Mouse (Mus musculus): ENCODE results near the gene Rps28. TPM values are rescaled to one million over a fixed set of nuclear protein-coding genes. Genes with fewer than 3 reads are reported as not detected.
A peak's percentile ranks its signal among the peaks of the same experiment; 100 is the strongest.

Rps28 gene
- polyA plus RNA-seq, 1 experiment from 2014 or later = 875 TPM

DNA sequence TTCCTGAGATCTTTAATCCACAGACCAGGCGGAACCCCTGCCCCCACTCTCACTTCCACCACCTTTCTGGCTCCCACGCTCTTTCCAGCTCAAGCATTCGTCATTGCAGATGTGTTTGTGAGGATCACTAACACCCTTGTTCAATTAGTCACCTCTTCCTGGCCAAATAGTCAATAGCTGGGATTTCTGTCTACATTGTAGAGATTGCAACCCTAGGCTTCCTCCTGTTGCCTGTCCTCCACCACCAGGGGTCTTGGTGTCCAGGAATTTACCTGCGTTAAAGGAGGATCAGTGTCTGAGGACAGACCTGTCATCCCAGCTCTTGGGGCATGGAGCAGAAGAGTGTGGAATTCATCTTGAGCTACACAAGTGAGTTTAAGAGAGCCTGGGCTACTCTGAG lies 42.3 kb downstream of the Rps28 start:
- Histone ChIP-seq H3K27me3 (no peaks in the 10 kb centered on the region), H3K36me3 (peaks cover 12% of the 10 kb centered on the region), H3K4me2 (replicated peaks) (peak overlapping the region; percentile 77), H3K27ac (peak overlapping the region; percentile 94; the same call in 1 of the 2 replicates), H3K4me1 (peaks cover 52% of the 10 kb centered on the region), H3K9ac (peak overlapping the region; percentile 62; the same call in 1 of the 2 replicates), H3K9me3 (no peaks in the 10 kb centered on the region), H3K4me3 (peak overlapping the region; percentile 51; the same call in 1 of the 2 replicates)
- WGBS = 47% methylated on average over 4 of the region's 4 CpGs
- no peak for ATAC-seq (ENCODE audit: insufficient number of reproducible peaks, insufficient read depth, low FRiP score, low TSS enrichment)

DNA sequence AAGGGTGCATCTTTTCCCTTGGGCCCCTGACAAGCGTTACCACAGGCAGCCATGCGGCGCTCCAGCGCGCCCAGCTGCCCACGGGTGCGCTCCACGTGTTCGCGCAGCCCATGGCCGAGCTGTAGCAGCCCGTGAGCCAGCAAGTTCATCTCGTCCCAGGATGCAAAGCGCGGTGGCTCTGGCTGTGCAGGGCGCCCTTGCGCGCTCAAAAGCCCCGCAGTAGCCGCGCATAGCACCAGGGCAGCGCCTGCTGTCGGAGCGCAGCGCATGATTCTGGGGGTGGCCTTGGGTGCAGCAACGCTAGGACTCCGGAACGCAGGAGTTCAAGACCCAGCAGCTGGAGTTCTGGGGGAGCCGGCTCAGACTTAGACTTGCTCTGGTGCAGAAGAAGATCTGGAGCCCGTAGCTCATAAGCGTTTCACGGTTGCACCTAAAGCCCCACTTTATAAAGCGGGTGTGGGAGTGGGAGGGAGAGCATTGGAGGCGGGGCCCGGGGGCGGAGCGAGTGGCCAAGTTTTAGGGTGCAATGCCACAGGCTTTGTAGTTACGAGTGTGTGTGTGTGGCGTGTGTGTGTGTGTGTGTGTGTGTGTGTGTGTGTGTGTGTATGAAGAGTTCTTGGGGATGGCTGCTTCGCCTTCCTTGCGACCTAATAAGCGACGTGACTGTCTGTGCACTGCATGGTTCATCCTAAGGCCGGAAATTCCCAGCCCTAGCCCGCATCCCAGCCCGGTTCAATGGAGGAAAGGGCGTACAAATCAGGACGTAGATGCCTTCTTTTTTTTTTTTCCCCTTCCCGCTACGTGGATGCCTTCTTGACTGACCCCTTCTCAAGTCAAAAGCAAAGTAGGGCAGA lies 43.0 kb downstream of the Rps28 start, which contains the start of gene Angptl4:
Gene Angptl4, minus strand, starts transcription at position 707 of the 854 bp plus-strand sequence.
- H3K9me3 ChIP-seq = no peaks in the 10 kb centered on the region
- peak within 1 kb of the TSS; percentile 94 for H3K27ac ChIP-seq
- H3K36me3 ChIP-seq = peaks cover 19% of the 10 kb centered on the region
- peak within 1 kb of the TSS; percentile 51 for H3K4me3 ChIP-seq
- H3K4me1 ChIP-seq = peaks cover 52% of the 10 kb centered on the region
- H3K27me3 ChIP-seq = no peaks in the 10 kb centered on the region
- ATAC-seq (ENCODE audit: insufficient number of reproducible peaks, insufficient read depth, low FRiP score, low TSS enrichment) = 0 out of 2 replicates have a peak, but pooled peaks have one; percentile 29
- WGBS = 1% methylated on average over 49 of the region's 50 CpGs
- peak within 1 kb of the TSS; percentile 62 for H3K9ac ChIP-seq
- peak within 1 kb of the TSS; percentile 77 for H3K4me2 ChIP-seq (replicated peaks)

DNA sequence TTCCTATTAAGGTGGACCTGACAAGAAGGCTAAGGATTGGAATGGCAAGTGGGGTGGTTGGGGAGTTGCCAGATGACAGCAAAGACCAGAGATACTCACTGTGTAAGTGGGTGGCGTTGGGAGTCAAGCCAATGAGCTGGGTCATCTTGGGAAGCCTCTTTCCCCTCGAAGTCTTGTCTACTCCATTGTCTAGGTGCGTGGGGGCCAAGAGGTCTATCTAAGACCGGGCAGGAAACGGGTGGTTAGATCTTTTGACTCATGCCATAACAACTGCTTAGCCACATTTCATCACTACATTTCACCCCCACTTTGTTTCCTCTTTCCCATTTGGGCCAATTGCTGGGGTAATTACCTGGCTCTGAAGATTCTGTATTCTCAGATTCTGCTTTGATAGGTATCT lies 43.9 kb downstream of the Rps28 start:
- peak overlapping the region; percentile 94 for H3K27ac ChIP-seq

DNA sequence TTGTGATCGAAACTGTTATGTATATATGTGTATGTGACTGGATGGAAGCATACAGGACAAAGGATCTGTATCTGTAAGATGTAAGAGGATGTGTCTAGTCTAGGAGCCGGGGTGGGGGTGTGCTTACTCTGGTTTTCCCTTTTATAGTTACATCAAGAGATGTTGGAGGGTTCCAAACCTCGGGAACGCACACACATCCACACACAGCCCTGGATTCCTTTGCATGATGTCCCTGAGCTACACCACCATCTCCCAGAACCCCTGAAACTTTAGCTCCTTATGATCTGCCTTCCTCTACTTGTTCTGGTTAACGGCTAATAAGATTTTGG lies 44.4 kb downstream of the Rps28 start:
- 58% methylated on average over 5 of the region's 5 CpGs for WGBS
- no peaks in the 10 kb centered on the region for H3K9me3 ChIP-seq
- H3K9ac ChIP-seq = no peak overlapping the region
- peaks cover 32% of the 10 kb centered on the region for H3K36me3 ChIP-seq
- H3K4me1 ChIP-seq = peaks cover 52% of the 10 kb centered on the region
- peak overlapping the region; percentile 94 for H3K27ac ChIP-seq
- peak overlapping the region; percentile 51 for H3K4me3 ChIP-seq
- H3K4me2 ChIP-seq (replicated peaks) = peak overlapping the region; percentile 77
- no peaks in the 10 kb centered on the region for H3K27me3 ChIP-seq
- ATAC-seq (ENCODE audit: insufficient number of reproducible peaks, insufficient read depth, low FRiP score, low TSS enrichment) = no peak

More for the DNA sequence above, 43.9 kb downstream of the Rps28 start:
- Histone ChIP-seq H3K27me3 (no peaks in the 10 kb centered on the region), H3K9me3 (no peaks in the 10 kb centered on the region), H3K4me2 (replicated peaks) (peak overlapping the region; percentile 77), H3K4me3 (peak overlapping the region; percentile 51), H3K9ac (0 out of 2 replicates have a peak overlapping the region, but pooled peaks have one; percentile 62), H3K4me1 (peaks cover 52% of the 10 kb centered on the region), H3K36me3 (peaks cover 27% of the 10 kb centered on the region)
- ATAC-seq (ENCODE audit: insufficient number of reproducible peaks, insufficient read depth, low FRiP score, low TSS enrichment) = no peak
- 80% methylated on average over 5 of the region's 5 CpGs for WGBS

DNA sequence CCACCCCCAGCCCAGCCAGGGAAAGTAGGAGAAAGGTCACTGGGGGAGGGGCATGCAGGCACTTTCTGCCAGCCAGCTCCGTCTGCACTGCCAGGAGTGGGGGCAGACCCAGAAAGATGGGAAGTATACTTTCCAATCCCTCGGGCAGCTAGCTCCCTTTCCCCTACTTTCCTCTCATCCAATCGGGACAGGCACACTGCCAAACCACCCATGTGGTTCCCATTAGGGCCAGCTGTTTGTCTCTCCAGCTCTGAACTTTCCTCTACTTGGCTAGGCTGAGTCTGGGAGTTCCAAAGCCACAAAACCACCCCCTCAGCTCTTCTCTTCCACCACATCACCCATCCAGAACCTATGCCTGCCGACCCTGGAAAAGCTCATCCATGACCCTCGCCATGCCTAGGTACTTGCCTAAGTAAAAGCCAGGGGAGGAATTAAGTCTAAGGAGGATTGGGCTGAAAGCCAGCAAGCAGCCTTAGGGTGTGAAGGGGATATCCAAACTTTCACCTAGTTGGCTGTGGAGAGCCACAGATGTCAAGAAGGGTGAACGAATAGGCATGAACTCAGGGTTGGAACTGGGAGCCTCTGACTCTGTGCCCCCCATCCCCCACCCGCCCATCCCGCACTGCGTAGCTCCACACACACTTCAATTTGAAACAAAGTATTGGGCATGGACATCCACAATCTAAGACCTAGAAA lies 44.9 kb downstream of the Rps28 start:
- Histone ChIP-seq H3K4me1 (peaks cover 52% of the 10 kb centered on the region), H3K9me3 (no peaks in the 10 kb centered on the region), H3K4me2 (replicated peaks) (peak overlapping the region; percentile 77), H3K36me3 (peaks cover 37% of the 10 kb centered on the region), H3K9ac (no peak overlapping the region), H3K27me3 (no peaks in the 10 kb centered on the region), H3K27ac (peak overlapping the region; percentile 94), H3K4me3 (peak overlapping the region; percentile 51)
- WGBS = 29% methylated on average over 9 of the region's 9 CpGs
- ATAC-seq (ENCODE audit: insufficient number of reproducible peaks, insufficient read depth, low FRiP score, low TSS enrichment) = peak; percentile 92

DNA sequence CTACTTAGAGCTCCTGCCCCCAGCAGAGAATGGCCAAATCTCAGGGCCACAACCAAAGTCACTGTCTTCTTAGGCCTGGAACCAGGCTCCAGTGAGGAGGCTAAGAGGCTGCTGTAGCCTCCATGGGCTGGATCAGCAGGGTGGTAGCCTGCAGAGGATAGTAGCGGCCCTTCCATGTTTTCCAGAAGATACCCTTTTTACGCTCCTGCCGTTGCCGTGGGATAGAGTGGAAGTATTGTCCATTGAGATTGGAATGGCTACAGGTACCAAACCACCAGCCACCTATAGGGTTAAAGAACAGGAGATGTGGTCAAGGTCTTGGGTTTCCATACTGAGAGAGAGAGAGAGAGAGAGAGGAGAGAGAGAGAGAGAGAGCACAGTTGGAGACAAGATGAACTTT lies 49.1 kb downstream of the Rps28 start:
- Histone ChIP-seq H3K27me3 (no peaks in the 10 kb centered on the region), H3K27ac (no peak overlapping the region), H3K9me3 (no peaks in the 10 kb centered on the region), H3K4me2 (replicated peaks) (no peak overlapping the region), H3K4me1 (peaks cover 22% of the 10 kb centered on the region), H3K4me3 (no peak overlapping the region), H3K9ac (no peak overlapping the region), H3K36me3 (peaks cover 39% of the 10 kb centered on the region)
- WGBS = 93% methylated on average over 4 of the region's 4 CpGs
- no peak for ATAC-seq (ENCODE audit: insufficient number of reproducible peaks, insufficient read depth, low FRiP score, low TSS enrichment)

DNA sequence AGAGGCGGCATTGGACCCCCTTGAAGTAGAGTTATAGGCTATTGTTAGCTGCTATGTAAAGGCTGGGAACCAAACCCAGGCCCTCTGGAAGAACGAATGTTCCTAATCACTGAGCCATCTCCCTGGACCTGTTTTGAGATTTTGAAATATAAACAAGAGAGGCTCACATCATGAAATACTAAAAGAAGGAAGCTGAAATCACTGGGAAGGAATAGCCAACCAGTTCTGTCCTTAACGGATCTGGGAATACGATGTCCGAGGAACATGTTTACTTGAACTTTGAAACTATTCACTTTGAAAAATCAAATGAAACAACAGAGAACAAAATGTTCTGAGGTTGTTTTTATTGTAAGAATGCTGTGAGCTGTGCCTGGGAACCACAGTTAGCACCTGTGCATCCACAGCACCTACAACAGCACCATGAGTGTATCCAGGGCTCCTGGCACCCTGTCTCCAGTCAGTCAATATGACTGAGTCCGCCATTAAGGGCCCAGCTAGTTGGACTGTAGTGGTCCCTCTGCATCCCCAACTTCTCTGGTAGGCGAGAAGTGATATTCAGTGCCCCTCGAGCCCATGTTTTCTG lies 49.7 kb downstream of the Rps28 start:
- H3K4me3 ChIP-seq = no peak overlapping the region
- H3K9me3 ChIP-seq = no peaks in the 10 kb centered on the region
- no peak overlapping the region for H3K4me2 ChIP-seq (replicated peaks)
- no peaks in the 10 kb centered on the region for H3K27me3 ChIP-seq
- H3K9ac ChIP-seq = no peak overlapping the region
- peaks cover 16% of the 10 kb centered on the region for H3K4me1 ChIP-seq
- H3K36me3 ChIP-seq = peaks cover 39% of the 10 kb centered on the region
- no peak overlapping the region for H3K27ac ChIP-seq
- WGBS = 89% methylated on average over 8 of the region's 8 CpGs
- no peak for ATAC-seq (ENCODE audit: insufficient number of reproducible peaks, insufficient read depth, low FRiP score, low TSS enrichment)

DNA sequence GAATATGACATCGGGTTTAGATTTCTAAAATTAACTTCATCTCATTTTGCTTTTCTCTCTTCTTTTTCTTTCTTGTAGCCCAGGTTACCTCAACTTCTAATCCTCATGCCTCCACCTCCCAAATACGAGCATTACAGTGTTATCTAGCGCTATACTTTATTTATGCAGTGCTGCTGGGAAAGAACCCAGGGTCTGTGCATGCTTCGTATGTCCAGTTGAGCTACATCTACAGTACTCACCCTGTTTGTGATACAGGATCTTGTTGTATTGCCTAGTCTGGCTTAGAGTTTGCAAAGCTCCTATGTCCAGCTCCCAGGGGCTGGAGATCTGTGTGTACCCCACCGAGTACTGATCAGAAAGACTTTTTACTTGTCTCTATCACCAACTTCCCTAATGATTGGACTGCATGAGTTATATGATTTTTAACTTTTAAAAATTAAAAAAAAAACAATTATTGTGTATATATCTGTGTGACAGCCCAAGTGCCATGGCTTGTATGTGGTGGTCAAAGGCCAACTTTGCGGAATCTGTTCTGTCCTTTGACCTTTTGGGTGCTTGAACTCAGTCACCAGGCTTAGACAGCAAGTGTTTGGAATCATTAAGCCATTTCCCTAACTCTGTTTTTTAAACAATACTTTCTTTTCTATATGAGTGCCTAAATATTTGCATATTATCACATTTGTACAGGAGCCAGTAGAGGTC lies 50.3 kb downstream of the Rps28 start:
- no peak overlapping the region for H3K4me2 ChIP-seq (replicated peaks)
- no peak for ATAC-seq (ENCODE audit: insufficient number of reproducible peaks, insufficient read depth, low FRiP score, low TSS enrichment)
- H3K27ac ChIP-seq = no peak overlapping the region
- no peak overlapping the region for H3K9ac ChIP-seq
- H3K4me3 ChIP-seq = no peak overlapping the region
- H3K4me1 ChIP-seq = peaks cover 12% of the 10 kb centered on the region
- WGBS = 89% methylated on average over 6 of the region's 6 CpGs
- peaks cover 39% of the 10 kb centered on the region for H3K36me3 ChIP-seq
- H3K9me3 ChIP-seq = no peaks in the 10 kb centered on the region
- no peaks in the 10 kb centered on the region for H3K27me3 ChIP-seq

DNA sequence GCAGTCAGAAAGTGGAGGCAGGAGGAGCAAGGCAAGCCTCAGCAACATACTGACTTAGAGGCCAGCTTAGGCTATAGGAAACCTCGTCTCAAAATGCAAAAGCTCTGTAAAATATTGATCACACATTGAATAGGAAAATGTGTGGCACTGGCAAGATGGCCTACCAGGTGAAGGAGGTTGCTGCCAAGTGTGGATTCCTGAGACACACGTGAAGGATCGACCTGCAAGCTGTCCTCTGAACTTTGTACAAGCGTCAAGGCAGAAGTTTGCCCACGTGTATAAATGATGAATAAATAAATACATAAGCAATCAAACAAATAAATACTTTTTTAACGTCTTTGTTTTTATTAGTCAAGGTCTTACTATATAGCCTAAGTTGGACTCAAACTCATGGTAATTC lies 50.9 kb downstream of the Rps28 start:
- H3K36me3 ChIP-seq = peaks cover 39% of the 10 kb centered on the region
- no peak for ATAC-seq (ENCODE audit: insufficient number of reproducible peaks, insufficient read depth, low FRiP score, low TSS enrichment)
- H3K4me1 ChIP-seq = peaks cover 6% of the 10 kb centered on the region
- H3K9me3 ChIP-seq = no peaks in the 10 kb centered on the region
- whole genome bisulfite sequencing = 85% methylated on average over 6 of the region's 6 CpGs
- H3K4me2 ChIP-seq (replicated peaks) = no peak overlapping the region
- no peak overlapping the region for H3K4me3 ChIP-seq
- no peak overlapping the region for H3K9ac ChIP-seq
- H3K27me3 ChIP-seq = no peaks in the 10 kb centered on the region
- H3K27ac ChIP-seq = no peak overlapping the region

DNA sequence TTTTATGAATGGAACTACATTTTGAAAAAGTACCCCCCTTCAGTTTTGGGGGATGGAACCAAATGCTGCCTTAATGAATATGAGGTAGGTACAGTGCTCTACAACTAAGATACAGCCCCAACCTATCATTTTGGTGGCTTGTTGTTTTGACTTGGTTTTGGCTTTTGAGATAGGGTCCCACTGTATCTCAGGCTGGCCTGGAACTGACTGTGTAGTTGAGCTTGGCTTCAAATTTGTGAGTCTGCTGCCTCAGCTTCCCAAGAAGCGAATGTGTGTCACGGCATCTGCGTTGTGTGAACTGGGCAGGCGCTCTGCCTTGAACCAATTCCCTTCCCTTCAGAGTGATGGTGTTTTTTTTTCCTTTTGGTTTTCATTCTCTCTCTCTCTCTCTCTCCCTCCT lies 52.7 kb downstream of the Rps28 start:
- H3K4me2 ChIP-seq (replicated peaks) = no peak overlapping the region
- H3K9ac ChIP-seq = no peak overlapping the region
- ATAC-seq (ENCODE audit: insufficient number of reproducible peaks, insufficient read depth, low FRiP score, low TSS enrichment) = no peak
- no peak overlapping the region for H3K4me3 ChIP-seq
- 88% methylated on average over 4 of the region's 4 CpGs for WGBS
- no peaks in the 10 kb centered on the region for H3K4me1 ChIP-seq
- no peaks in the 10 kb centered on the region for H3K27me3 ChIP-seq
- no peak overlapping the region for H3K27ac ChIP-seq
- H3K36me3 ChIP-seq = peaks cover 22% of the 10 kb centered on the region
- H3K9me3 ChIP-seq = no peaks in the 10 kb centered on the region
